Mouse (Mus musculus): ENCODE measurements at regions not wholly inside any gene's neighbourhood (a gene's known extent, or its start where the extent isn't known, plus 50 kb on each side); places are given as distances from the start of the nearest gene placed in this dataset.

DNA sequence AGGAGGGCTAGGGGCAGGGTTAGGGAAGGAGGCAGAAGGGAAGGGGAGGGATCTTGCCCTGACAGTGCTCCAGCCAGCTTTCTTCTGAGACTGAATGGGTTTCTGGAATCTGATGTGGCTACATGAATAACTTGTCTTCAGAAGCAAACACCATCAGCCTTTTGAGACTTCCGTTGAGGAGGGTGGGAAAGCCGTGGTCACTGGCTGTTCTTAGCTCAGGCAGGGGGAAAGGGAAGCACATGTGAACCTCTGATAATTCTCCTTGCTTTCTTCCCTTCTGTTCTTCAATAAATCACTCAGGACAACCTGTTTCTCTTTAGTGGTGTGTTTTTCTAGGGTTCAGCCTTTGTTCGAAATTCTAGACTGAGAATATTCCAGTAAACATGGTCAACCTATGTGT is 148.9 kb downstream of the Bcl11a start:
- ATAC-seq (replicated peaks; ENCODE audit: low read depth, poor library complexity, severe bottlenecking) = peak; percentile 96

DNA sequence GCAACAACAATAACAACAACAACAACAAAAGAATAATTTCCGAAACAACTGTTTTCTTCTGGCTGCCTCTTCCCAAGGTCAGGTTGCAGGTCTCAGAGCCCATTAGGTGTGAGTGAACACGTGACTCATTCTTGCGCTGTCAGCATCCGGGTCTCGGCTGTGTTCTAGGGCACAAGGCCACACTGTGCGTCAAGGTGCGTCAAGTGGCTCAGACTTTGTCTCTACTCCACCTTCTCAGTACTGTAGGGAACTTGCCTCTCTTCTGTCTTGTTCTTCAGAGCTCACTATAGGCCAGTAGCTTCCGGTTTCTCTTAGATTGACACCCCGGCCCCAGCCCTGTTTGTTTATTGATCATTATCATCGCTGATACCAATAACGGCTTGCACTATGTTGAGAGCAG is 155.5 kb downstream of the Bcl11a start:
- ATAC-seq (replicated peaks; ENCODE audit: low read depth, poor library complexity, severe bottlenecking) = no peak

DNA sequence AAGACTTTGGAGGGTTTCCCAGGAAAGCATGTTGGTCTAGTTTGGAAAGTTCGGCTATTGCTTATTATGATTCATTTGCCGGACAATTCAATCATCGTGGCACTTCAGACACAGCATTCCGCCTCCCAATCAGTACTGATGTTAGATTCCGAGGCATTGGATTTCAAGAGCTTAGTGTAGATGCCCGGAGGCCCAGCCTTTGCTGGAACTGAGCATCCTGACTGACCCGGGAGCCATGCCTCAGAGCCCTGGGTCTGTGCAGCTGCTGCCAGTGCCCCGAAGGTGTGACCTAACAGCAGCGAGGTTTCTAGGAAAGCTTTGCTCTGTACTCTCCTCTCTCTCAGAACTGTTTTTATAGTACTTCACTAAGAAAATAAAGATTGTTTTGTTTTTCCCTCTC is 156.0 kb downstream of the Bcl11a start:
- ATAC-seq (replicated peaks; ENCODE audit: low read depth, poor library complexity, severe bottlenecking) = no peak

DNA sequence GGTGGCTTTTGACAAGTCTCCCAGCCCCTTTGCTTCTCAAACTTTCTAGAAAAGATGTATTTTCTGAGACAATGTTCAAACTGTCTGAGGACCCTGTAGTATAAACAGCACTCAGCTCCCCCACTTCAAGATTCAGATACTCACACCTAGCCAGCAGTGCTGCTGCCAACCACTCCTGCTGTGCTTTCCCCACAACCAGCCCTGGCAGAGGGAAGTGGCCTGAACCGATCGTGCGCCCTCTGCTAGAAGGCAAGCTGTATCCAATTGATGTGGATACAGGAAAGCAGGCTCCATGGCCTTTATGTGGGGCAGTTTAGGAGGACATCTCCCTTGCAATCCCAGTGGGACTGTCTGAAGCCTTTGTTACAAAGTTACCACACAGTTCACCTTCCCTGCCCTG is 156.6 kb downstream of the Bcl11a start:
- peak; percentile 45; the same call in 1 of the 2 replicates for ATAC-seq (replicated peaks; ENCODE audit: low read depth, poor library complexity, severe bottlenecking)

DNA sequence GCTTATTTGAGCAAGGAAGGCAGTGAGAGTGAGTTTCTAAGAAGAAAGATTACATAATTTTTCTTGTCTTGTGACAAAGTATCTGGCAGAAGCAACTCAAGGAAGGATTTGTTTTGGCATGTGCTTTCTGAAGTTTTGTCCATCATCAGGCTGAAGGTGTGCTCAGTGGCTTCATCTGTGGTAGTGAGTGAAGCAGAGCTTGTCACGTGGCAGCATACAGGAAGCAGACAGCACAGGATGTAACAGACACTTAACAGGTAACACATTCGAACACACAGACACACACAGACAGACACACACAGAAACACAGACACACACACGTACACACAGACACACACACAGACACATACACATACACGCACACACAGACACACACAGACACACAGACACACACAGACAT is 157.5 kb downstream of the Bcl11a start:
- ATAC-seq (replicated peaks; ENCODE audit: low read depth, poor library complexity, severe bottlenecking) = no peak

DNA sequence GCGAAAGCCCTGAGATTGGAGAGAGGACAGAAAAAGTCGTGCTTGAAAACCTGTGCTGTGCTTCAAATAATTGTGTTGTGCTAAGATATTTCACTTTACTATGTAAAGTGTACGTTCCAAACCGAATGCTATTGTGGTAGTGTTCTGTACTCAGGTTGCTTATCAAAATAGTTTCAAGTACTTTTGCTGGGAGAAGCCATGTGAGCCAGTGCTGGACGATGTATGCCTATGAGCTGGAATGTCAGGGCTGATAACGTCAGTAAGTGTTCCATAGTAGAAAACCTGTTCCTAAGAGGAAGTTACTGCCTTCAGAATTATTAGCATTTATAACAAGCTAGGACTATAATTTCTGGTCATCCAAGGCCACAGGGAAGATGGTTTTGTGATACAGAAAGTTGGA is 161.8 kb downstream of the Bcl11a start:
- no peak for ATAC-seq (replicated peaks; ENCODE audit: low read depth, poor library complexity, severe bottlenecking)

DNA sequence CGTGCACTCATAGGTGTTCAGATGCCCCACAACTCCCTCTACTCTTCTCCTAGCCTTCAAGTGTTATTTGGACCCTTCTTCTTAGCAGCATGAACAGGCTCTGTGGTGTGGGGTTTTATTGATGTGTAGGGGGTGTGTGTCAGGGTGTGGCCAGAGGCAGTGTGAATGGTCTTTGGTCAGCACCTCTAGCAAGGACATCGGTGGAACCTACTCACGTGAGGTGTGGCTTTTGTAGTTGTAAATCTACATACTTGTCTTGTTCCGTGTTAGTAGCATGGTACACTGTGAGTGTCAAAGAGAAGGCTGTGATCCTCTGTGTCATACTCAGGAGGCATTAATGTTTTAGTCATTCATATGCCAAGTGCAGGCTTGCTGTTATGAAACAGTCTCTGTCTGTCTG is 164.2 kb downstream of the Bcl11a start:
- ATAC-seq (replicated peaks; ENCODE audit: low read depth, poor library complexity, severe bottlenecking) = no peak

DNA sequence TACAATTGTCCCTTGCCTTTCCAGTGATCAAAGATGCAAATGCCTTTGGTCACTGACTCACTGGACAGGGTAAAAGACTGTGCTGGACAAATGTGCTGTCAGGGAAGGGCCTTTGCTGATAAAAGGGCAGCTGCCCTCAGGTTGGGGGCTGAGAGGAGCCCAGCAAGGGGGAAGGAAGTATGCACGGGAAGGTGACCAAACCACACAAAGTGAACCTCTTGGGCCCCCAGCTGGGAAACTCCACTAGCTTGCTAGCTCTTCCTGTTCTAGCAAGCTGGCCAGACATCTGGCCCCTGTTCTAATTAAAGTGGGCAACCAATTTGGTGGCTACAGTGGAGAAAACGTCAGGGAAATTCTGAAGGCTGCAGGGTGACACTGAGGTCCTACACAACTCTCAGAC is 165.0 kb downstream of the Bcl11a start:
- peak; percentile 83 for ATAC-seq (replicated peaks; ENCODE audit: low read depth, poor library complexity, severe bottlenecking)

DNA sequence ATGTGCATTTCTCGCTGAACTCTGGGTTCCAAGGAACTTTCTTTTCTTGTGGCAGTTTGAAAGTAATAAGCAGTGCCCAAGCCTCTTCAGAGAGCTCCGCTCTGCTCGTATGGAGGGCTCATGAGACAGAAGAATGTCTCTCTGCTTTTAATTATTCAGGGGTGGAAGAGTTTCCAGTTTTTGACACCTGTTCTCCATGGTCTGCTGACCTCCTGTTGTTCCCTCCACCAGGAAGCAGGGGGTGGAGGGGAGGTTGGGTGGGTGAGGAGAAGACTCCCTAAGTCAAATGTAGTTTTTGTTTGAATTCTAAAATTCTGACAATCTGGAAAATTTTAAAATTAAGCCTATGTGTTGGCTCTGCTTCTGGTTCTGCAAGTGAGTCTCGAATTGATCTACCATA is 167.5 kb downstream of the Bcl11a start:
- ATAC-seq (replicated peaks; ENCODE audit: low read depth, poor library complexity, severe bottlenecking) = no peak

DNA sequence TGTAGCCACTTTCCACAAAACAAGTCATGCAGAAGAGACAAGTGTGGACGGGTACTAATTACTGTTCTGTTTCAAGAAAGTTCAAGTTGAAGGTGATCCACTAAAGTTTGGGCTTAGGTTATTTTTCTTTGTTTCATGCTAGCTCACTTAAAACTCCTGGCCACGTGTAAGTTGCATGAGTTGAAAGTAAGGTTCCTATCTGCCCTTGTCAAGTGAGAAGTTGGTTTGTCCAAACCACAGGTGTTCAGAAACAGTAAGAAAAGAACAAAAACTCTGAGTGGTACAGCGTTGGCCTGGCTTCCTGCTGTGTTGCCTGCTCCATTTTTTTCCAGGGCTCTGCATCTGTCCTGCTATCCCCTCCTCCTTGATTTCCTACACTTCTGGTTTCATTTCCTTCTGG is 168.5 kb downstream of the Bcl11a start:
- no peak for ATAC-seq (replicated peaks; ENCODE audit: low read depth, poor library complexity, severe bottlenecking)

DNA sequence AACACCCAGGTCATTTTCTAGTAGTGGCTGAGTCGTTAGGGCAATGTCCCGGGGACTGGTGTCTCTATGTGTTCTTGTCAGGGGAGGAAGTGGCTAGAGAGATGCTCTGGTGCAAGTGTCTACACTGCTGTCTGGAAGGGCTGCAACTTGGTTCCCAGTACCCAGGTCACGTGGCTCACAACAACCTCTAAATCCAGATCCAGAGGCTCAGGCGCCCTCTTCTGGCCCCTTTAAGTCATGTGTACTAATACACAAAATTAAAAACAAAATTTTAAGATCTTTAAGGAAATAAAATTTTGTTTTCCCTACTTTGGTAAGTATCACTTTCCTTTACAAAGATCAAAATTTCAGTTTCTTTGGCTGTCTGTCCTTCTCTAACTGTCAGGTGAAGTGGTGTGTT is 169.4 kb downstream of the Bcl11a start:
- no peak for ATAC-seq (replicated peaks; ENCODE audit: low read depth, poor library complexity, severe bottlenecking)

DNA sequence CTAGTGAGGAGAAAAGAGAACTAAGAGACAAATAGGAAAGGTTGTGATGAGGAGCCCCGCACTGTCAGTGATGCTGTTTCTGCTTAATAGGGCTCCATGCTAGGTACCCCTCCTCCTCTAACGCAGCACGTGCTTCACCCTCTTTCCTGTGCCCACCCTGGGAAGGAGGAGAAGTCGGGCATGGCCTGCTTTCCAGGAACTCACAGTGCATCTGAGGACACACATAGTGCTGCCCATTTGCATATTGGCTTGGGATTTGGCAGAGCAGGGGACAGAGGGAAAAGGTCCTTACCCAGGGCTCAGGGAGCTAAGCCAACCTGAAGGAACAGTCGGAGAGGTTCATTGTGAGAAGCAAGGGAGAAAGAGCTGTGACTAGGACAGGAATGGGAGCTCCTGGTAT is 173.7 kb downstream of the Bcl11a start:
- ATAC-seq (replicated peaks; ENCODE audit: low read depth, poor library complexity, severe bottlenecking) = no peak

DNA sequence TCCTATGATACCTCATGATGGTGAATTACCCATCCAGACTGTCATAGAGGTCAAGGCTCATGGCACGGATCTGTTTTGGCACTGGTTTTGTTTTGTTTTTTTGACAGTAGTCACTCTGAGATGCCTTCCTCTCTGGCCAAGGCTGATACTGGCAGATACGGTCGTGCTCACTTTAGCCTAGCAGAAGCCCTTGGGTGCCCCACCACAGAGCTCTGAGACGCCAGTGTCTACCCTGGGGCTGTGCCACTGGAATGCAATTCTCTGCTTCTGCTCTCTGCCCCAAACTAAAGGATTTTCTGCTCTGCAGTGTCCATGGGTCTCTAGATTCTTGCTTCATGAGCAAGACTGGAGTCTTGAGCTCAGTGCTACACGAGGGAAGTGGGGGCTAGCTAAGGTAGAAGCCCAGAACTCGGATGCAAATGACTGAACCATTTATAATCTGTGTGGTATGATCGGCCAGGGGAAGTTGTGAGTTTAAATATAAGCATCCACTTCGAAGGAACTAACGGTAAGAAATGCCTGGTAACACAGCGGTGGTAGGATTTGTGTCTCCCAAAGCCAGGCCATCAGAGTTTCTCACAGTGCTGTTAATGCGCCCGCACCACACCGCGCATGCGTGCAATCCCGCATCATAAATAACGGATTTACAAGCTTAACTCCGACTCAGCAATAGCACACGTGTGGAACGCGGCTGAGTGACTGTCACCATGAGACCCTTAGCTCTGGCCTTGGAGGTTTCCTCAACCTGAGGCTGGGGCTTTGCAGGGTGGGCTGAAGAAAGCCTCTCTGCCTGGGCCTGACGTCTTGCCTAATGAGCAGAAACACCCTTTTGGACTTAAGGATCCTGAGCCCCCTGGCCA is 177.6 kb downstream of the Bcl11a start:
- ATAC-seq (replicated peaks; ENCODE audit: low read depth, poor library complexity, severe bottlenecking) = peak; percentile 37

DNA sequence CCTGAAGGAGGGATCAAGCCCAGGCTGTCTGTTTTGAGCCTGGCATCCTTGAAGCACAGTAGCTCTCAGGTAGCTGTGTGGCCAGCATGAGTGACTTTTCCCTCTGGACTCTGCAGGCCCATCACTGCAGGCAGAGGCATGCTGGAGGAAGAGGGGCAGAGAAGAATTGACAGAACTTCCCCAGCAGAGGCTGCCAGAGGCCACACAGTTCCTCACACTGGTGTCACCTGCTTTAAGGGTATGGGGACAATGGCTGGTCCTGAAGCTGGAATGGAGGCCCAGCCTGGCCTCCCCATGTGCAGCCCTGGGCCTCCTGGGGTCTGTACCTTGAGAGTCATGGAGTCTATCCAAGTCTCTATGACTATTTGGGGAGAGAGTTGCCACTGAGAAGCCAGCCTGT is 179.9 kb downstream of the Bcl11a start:
- 0 out of 2 replicates have a peak, but pooled peaks have one; percentile 24 for ATAC-seq (replicated peaks; ENCODE audit: low read depth, poor library complexity, severe bottlenecking)

DNA sequence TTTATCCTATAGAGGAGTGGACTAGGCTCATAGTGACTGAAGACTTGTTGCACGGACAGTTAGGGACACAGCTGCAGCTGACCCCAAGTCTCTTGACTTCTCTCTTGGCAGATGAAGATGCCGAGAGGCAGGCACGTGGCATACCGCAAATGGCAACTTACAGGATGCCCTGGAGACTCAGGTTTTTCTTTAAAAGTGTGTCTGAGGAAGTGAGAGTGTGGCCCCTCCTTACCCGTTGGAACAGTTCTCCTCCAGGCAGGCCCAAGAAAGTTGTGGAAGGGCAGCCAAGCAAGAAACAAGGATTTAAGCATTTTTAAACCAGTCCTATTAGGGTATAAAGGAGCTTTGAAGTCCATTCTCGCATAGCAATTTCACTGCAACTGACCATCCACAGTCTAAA is 180.5 kb downstream of the Bcl11a start:
- ATAC-seq (replicated peaks; ENCODE audit: low read depth, poor library complexity, severe bottlenecking) = peak; percentile 26; the same call in 1 of the 2 replicates

DNA sequence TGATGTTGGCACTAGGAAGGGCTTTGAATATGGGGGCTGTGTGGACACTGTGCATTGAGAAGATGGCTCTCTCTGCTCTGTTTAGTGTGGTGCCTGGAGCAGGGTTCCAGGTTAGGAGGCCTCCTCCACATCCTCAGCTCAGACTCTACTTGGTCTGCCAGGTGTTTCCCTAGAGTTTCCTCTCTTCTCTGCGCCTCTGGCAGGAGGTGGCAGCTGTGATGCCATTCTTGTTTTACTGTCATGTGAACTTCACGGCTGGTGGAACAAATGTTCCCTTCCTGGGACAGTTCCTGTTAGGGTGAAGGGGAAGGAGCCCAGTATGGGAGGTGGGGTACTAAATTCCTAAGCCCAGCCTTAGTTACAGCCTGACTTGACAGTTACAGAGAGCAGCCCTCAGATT is 181.8 kb downstream of the Bcl11a start:
- no peak for ATAC-seq (replicated peaks; ENCODE audit: low read depth, poor library complexity, severe bottlenecking)

DNA sequence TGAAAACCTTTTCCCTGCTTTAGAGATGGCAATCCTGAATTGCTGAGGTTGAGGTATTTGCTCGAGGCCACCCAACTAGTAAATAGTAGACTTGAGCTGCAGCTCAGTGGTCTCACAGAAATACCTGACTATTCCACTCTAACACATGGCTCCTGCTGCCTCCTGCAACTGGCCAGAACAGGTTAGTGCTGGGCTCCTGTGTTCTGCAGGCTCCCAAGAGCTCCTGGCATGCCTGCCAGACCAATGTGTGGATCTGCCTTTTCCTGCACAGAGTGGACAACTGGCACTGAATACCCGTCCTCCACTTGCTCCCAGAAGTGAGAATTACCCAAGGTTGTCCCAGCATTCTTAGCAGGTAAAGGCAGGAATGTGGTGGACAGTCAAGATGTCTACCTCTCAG is 191.2 kb downstream of the Bcl11a start:
- no peak for ATAC-seq (replicated peaks; ENCODE audit: low read depth, poor library complexity, severe bottlenecking)

DNA sequence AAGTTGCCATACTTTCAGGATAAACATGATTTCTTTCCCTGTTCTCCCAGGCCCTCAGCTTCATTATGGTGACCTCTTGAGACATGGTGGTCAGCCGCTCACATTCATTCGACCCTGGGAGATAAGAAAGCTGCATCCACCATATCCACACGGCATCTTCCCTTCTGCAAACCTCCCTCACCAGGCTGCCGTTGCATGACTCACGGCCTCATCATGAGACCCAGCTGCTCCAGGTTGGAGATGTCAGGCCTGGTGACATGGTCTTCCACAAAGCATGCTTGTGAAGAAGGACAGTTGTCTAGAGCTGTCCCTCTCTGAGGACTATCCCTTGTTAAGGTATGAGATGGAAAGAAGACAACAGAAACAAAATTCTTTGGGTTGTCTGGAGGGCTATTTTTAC is 203.8 kb downstream of the Bcl11a start:
- no peak for ATAC-seq (replicated peaks; ENCODE audit: low read depth, poor library complexity, severe bottlenecking)

DNA sequence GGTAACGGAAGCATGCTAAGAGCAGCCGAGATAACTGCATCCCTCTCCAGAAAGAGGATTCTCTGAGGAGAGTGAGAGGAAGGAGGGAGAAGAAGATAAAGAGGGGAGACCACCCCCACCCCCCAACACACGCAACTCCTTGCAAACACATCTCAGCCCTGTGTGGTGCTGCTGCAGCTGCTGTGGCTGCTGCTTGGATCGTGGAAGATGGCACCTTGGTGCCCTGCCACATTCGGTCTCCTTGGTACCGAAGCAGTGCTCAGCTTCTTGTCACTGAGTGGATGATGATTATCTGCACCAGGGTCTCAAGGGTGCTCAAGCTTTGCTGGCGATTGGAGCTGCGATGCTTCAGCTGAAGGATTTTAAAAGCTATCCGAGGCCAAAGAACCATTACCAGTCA is 204.7 kb downstream of the Bcl11a start:
- no peak for ATAC-seq (replicated peaks; ENCODE audit: low read depth, poor library complexity, severe bottlenecking)

DNA sequence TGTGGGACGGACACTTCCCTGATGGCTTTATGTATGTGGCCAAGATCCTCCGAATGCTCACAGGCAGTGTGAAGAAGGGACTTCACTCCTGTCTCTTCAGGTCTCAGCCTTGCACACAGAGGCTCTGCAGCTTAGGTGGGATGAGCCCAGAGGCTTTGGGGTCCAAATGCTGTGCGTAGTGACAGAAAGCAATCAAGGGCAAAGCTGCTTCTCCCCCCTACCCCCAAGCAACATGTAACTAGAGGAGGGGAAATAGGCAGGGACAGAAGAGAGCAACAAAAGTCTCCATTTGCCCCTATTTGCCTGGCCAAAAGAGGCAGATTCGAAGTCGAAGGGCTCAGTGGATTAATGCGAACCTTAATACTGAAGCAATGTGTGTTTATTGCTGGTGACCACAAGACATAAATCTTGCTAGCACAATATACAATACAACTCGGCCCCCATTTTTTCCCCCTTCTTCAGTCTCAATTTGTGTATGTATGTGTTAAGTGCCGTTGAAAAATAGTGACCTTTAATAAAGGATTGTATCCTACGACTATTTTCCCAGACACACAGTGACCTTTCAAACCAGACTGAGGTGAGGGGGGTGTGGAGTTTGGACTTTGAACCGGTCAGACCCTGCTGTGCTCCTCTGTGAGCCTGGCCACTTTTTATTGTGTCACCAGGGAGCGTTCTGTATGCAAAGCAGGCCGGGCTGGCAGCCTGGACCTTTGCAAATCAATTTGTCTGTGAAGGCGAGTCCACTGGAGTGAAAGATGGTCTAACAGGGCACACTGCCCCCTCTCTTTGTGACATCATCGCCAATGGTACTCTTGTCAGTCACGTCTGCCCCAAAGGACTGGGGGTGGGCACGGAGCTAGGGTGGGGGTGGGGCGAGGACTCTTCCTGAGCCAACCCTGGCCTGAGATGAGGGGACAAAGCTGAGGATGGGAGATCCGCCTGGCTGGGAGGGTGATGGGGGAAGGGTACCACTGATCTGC is 208.6 kb downstream of the Bcl11a start:
- ATAC-seq (replicated peaks; ENCODE audit: low read depth, poor library complexity, severe bottlenecking) = no peak

DNA sequence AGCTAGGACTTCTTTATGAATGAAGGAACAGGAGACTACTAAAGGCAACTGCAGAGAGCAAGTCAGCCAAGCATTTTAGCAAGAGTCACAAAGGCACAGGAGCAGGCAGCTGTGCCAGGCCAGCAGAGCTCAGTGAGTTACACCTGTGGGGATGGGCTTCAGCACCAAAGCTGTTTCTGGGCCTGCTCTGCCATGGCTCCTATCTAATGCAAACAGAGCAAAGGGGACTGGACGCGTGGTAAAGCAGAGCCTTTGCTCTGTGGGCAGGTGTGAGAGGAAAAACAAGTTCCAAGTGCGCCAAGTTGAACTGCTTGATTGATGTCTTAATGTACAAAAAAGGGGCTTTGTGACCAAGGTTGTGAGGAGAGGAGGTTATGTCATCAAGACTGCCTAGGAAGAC is 215.4 kb downstream of the Bcl11a start:
- no peak for ATAC-seq (replicated peaks; ENCODE audit: low read depth, poor library complexity, severe bottlenecking)

Data from common myeloid progenitor, adult 5-6 weeks (primary cell).